Mouse (Mus musculus) intestine, postnatal 0 days (tissue): ENCODE measurements around the gene Dtd1. TPM values are rescaled to one million over a fixed set of nuclear protein-coding genes. Genes with fewer than 3 reads are reported as not detected.
A peak's percentile ranks its signal among the peaks of the same experiment; 100 is the strongest.

Experiments
- ATAC-seq: fragments of 200-750 bp; cut with Nextera tagmentation; 2 replicates; pipeline ENCODE4 v1.8.0; 2017; ENCODE audit warnings: mild to moderate bottlenecking, moderate TSS enrichment, moderate library complexity
- H3K27ac ChIP-seq: fragments of 300-500 bp; sonication (generic); 2 replicates; pipeline ENCODE4 v1.5.1; 2014; ENCODE audit warnings: mild to moderate bottlenecking, low read depth, low read length, moderate library complexity
- H3K27me3 ChIP-seq: fragments of 300-500 bp; sonication (generic); replicated peaks from 2 replicates; pipeline ENCODE4 v1.6.1; 2014; ENCODE audit warnings: low read length, mixed read lengths; ENCODE audit not compliant: control insufficient read depth, insufficient read depth
- H3K36me3 ChIP-seq: fragments of 300-500 bp; sonication (generic); 2 replicates; pipeline ENCODE4 v1.6.1; 2014; ENCODE audit warnings: mild to moderate bottlenecking, moderate library complexity; ENCODE audit not compliant: control insufficient read depth, insufficient read depth
- H3K4me1 ChIP-seq: fragments of 300-500 bp; sonication (generic); replicated peaks from 2 replicates; pipeline ENCODE4 v1.6.1; 2014; ENCODE audit warnings: antibody characterized with exemption, low read length, mixed read lengths; ENCODE audit not compliant: control insufficient read depth, insufficient read depth
- H3K4me2 ChIP-seq: fragments of 300-500 bp; sonication (generic); replicated peaks from 2 replicates; pipeline ENCODE4 v1.6.1; 2014; ENCODE audit warnings: low read depth, mild to moderate bottlenecking, moderate library complexity
- H3K4me3 ChIP-seq: fragments of 300-500 bp; sonication (generic); 2 replicates; pipeline ENCODE4 v1.5.1; 2014; ENCODE audit warnings: low read depth, low read length
- H3K9ac ChIP-seq: fragments of 300-500 bp; sonication (generic); 2 replicates; pipeline ENCODE4 v1.6.1; 2014; ENCODE audit warnings: mild to moderate bottlenecking, low read depth, low read length
- H3K9me3 ChIP-seq: fragments of 300-500 bp; sonication (generic); 2 replicates; pipeline ENCODE4 v1.6.1; 2016; ENCODE audit warnings: mixed run types; ENCODE audit not compliant: control insufficient read depth
- CTCF ChIP-seq: sonication (generic); IDR thresholded peaks from 2 replicates; pipeline ENCODE4 v1.5.1; 2016; ENCODE audit warnings: low read depth, mild to moderate bottlenecking, control low read depth, antibody characterized with exemption, moderate library complexity
- WGBS: fragments of 180-500 bp; shearing (Covaris S2); extraction: QIAGEN DNeasy Blood & Tissue Kit; methylation state at CpG from one replicate; pipeline ENCODE4 v1.1.7; 2014; 5-methylcytosine and 5-hydroxymethylcytosine counted together
- polyA plus RNA-seq: library from polyadenylated mRNA; unstranded; fragments of >200 nt; fragmentation: Nextera tagmentation; extraction: Ambion mirVana; gene quantifications from 2 replicates; pipeline ENCODE4 v1.2.1, GENCODE M21; 2015

The Dtd1 gene
- polyA plus RNA-seq, 1 experiment from 2014 or later = 31.6 TPM

DNA sequence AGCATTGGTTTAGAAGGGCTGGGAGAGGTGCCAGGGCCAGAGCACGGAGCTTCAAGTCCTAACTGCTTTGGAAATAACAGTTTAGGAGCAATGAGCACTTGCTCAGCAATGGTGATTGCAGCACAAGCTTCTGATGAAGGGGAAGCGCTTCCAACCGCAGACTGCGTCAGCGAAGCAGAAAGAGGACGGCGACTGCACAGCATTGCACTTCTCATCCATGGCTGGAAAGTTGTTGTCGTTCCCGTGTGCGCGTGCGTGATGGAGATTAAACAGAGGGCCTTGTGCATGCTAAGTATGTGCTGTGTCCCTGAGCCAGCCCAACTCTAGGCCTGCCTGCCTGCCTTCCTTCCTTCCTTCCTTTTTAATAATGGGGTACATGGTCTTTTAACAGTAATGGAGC, 98.3 kb downstream of the Dtd1 start:
- no peak overlapping the region for H3K9ac ChIP-seq
- no peaks in the 10 kb centered on the region for H3K4me1 ChIP-seq
- no peak for ATAC-seq
- H3K36me3 ChIP-seq = no peaks in the 10 kb centered on the region
- no peak for TF ChIP-seq CTCF
- H3K27me3 ChIP-seq = no peaks in the 10 kb centered on the region
- H3K9me3 ChIP-seq = no peaks in the 10 kb centered on the region
- H3K4me3 ChIP-seq = no peak overlapping the region
- no peak overlapping the region for H3K4me2 ChIP-seq
- 89% methylated on average over 12 of the region's 12 CpGs for WGBS
- no peak overlapping the region for H3K27ac ChIP-seq

- no peak for TF ChIP-seq CTCF
- H3K27ac ChIP-seq = no peak overlapping the region
- H3K36me3 ChIP-seq = no peaks in the 10 kb centered on the region
- WGBS = 88% methylated on average over 11 of the region's 11 CpGs
- no peak for ATAC-seq
- H3K9me3 ChIP-seq = no peaks in the 10 kb centered on the region
- H3K4me2 ChIP-seq = no peak overlapping the region
- no peaks in the 10 kb centered on the region for H3K4me1 ChIP-seq
- H3K27me3 ChIP-seq = no peaks in the 10 kb centered on the region
- no peak overlapping the region for H3K9ac ChIP-seq
- no peak overlapping the region for H3K4me3 ChIP-seq
Measured at GRCm38 (mm10) chr2:144700608-144701007, 100.9 kb downstream of the Dtd1 start.

DNA sequence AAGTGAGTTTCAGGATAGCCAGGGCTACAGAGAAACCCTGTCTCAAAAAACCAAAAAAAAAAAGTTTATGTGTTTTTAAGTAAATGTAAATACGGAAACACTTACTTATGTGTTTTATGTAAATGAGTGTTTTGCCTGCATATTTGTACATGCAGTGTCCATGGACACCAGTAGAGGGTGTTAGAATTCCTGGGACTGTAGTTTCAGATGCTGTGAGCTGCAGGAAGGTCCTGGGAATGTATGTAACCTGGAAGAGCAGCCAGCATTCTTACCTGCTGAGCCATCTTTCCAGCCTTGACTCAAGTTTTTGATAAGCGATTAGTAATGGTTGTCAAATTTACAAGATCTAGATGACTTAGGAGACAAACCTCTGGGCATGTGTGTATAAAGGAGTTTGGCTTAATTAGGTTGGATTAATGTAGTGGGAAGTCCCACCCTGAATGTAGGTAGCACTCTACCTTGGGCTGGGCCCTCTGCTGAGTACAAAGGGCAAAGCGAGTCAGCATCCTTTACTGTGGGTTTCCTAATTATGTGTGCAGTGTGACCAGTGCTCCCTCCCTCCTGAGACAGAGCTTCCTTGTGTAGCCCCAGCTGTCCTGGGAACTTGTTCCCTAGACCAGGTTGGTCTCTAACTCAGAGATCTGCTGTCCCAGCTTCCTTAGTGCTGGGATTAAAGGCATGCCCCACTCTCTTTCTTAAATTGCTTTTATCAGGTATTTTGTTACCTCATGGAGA, 101.9 kb downstream of the Dtd1 start:
- Histone ChIP-seq H3K4me3 (no peak overlapping the region), H3K9me3 (no peaks in the 10 kb centered on the region), H3K4me1 (no peaks in the 10 kb centered on the region), H3K9ac (no peak overlapping the region), H3K27me3 (no peaks in the 10 kb centered on the region), H3K36me3 (no peaks in the 10 kb centered on the region), H3K4me2 (no peak overlapping the region), H3K27ac (no peak overlapping the region)
- WGBS = 81% methylated on average over 3 of the region's 3 CpGs
- TF ChIP-seq CTCF = peak; percentile 41; the same call in 1 of the 2 replicates
- ATAC-seq = peak; percentile 83

- TF ChIP-seq CTCF = no peak
- no peak overlapping the region for H3K27ac ChIP-seq
- H3K4me2 ChIP-seq = no peak overlapping the region
- no peak overlapping the region for H3K4me3 ChIP-seq
- no peaks in the 10 kb centered on the region for H3K36me3 ChIP-seq
- H3K9me3 ChIP-seq = no peaks in the 10 kb centered on the region
- no peak for ATAC-seq
- H3K27me3 ChIP-seq = no peaks in the 10 kb centered on the region
- 61% methylated on average over 1 of the region's 1 CpGs for WGBS
- H3K9ac ChIP-seq = no peak overlapping the region
- no peaks in the 10 kb centered on the region for H3K4me1 ChIP-seq
Measured at GRCm38 (mm10) chr2:144709285-144709684, 109.6 kb downstream of the Dtd1 start.

- Histone ChIP-seq H3K36me3 (no peaks in the 10 kb centered on the region), H3K27me3 (no peaks in the 10 kb centered on the region), H3K4me2 (no peak overlapping the region), H3K4me1 (no peaks in the 10 kb centered on the region), H3K4me3 (no peak overlapping the region), H3K27ac (no peak overlapping the region), H3K9ac (no peak overlapping the region), H3K9me3 (no peaks in the 10 kb centered on the region)
- WGBS = 86% methylated on average over 2 of the region's 2 CpGs
- no peak for ATAC-seq
- no peak for TF ChIP-seq CTCF
Measured at GRCm38 (mm10) chr2:144709704-144710103, 110.0 kb downstream of the Dtd1 start.

- Histone ChIP-seq H3K27ac (no peak overlapping the region), H3K4me1 (no peaks in the 10 kb centered on the region), H3K9me3 (no peaks in the 10 kb centered on the region), H3K36me3 (no peaks in the 10 kb centered on the region), H3K4me2 (no peak overlapping the region), H3K4me3 (no peak overlapping the region), H3K9ac (no peak overlapping the region), H3K27me3 (no peaks in the 10 kb centered on the region)
- ATAC-seq = no peak
- no peak for TF ChIP-seq CTCF
- WGBS = 61% methylated on average over 2 of the region's 2 CpGs
Measured at GRCm38 (mm10) chr2:144714596-144714995, 114.9 kb downstream of the Dtd1 start.
